Mouse (Mus musculus): ENCODE results near the gene Rarb.

The Rarb gene

GRCm38 (mm10) chr14:16434396-16435171 lies 384.4 kb downstream of the Rarb start:
- in situ Hi-C loops (cut with MboI): no loop called here

- in situ Hi-C loops (cut with MboI): no loop called here
Observed at GRCm38 (mm10) chr14:16433206-16433605, 385.8 kb downstream of the Rarb start.

GRCm38 (mm10) chr14:16432550-16432949 lies 386.4 kb downstream of the Rarb start:
- in situ Hi-C loops (cut with MboI): no loop called here

GRCm38 (mm10) chr14:16431941-16432499 lies 386.9 kb downstream of the Rarb start:
- in situ Hi-C loops (cut with MboI): no loop called here

- in situ Hi-C loops (cut with MboI): no loop called here
Observed at GRCm38 (mm10) chr14:16427569-16427968, 391.4 kb downstream of the Rarb start.

GRCm38 (mm10) chr14:16414163-16414562 lies 404.8 kb downstream of the Rarb start:
- in situ Hi-C loops (cut with MboI): no loop called here

GRCm38 (mm10) chr14:16405187-16405586 lies 413.8 kb downstream of the Rarb start:
- in situ Hi-C loops (cut with MboI): no loop called here

GRCm38 (mm10) chr14:16384783-16385182 lies 434.2 kb downstream of the Rarb start:
- in situ Hi-C loops (cut with MboI): no loop called here
